Mouse (Mus musculus): ENCODE measurements at regions not wholly inside any gene's neighbourhood (a gene's known extent, or its start where the extent isn't known, plus 50 kb on each side); places are given as distances from the start of the nearest gene placed in this dataset.

- intact Hi-C loops (cut with DNase I), result no loop called here
- peak in 1 of 2 experiments; percentile 17 for DNase-seq (ENCODE audit: extremely low spot score in 1 of 2, low spot score in 2 of 2)
These were observed 411.0 kb downstream of the Ofcc1 start for GRCm38 (mm10) chr13:39950203-39950602.

GRCm38 (mm10) chr13:39935216-39935615, 426.0 kb downstream of the Ofcc1 start:
- DNase-seq (ENCODE audit: extremely low spot score in 1 of 2, low spot score in 2 of 2), result no peak
- intact Hi-C loops (cut with DNase I), result no loop called here

GRCm38 (mm10) chr13:39931487-39931886, 429.8 kb downstream of the Ofcc1 start:
- DNase-seq (ENCODE audit: extremely low spot score in 1 of 2, low spot score in 2 of 2), result no peak
- intact Hi-C loops (cut with DNase I), result no loop called here

- DNase-seq (ENCODE audit: extremely low spot score in 1 of 2, low spot score in 2 of 2), result no peak
- intact Hi-C loops (cut with DNase I), result no loop called here
These were observed 432.7 kb downstream of the Ofcc1 start for GRCm38 (mm10) chr13:39928573-39928972.

- no peak for DNase-seq (ENCODE audit: extremely low spot score in 1 of 2, low spot score in 2 of 2)
- intact Hi-C loops (cut with DNase I), result no loop called here
These were observed 436.9 kb downstream of the Ofcc1 start for GRCm38 (mm10) chr13:39924366-39924765.

- intact Hi-C loops (cut with DNase I), result no loop called here
These were observed 438.1 kb downstream of the Ofcc1 start for GRCm38 (mm10) chr13:39923113-39923512.

GRCm38 (mm10) chr13:39907720-39908119, 453.5 kb downstream of the Ofcc1 start:
- no peak for DNase-seq (ENCODE audit: extremely low spot score in 1 of 2, low spot score in 2 of 2)
- intact Hi-C loops (cut with DNase I), result no loop called here

More at GRCm38 (mm10) chr13:39923113-39923512, 438.1 kb downstream of the Ofcc1 start:
- DNase-seq (ENCODE audit: extremely low spot score in 1 of 2, low spot score in 2 of 2), result peak in 1 of 2 experiments; percentile 60

- intact Hi-C loops (cut with DNase I), result no loop called here
- DNase-seq (ENCODE audit: extremely low spot score in 1 of 2, low spot score in 2 of 2), result no peak
These were observed 457.0 kb downstream of the Ofcc1 start for GRCm38 (mm10) chr13:39904264-39904663.

- DNase-seq (ENCODE audit: extremely low spot score in 1 of 2, low spot score in 2 of 2), result no peak
- intact Hi-C loops (cut with DNase I), result no loop called here
These were observed 457.9 kb downstream of the Ofcc1 start for GRCm38 (mm10) chr13:39903319-39903718.

GRCm38 (mm10) chr13:39899332-39899731, 461.9 kb downstream of the Ofcc1 start:
- intact Hi-C loops (cut with DNase I), result no loop called here

GRCm38 (mm10) chr13:39898412-39898979, 462.8 kb downstream of the Ofcc1 start:
- no peak for DNase-seq (ENCODE audit: extremely low spot score in 1 of 2, low spot score in 2 of 2)
- intact Hi-C loops (cut with DNase I), result no loop called here

More at GRCm38 (mm10) chr13:39899332-39899731, 461.9 kb downstream of the Ofcc1 start:
- DNase-seq (ENCODE audit: extremely low spot score in 1 of 2, low spot score in 2 of 2), result no peak

GRCm38 (mm10) chr13:39894159-39894558, 467.1 kb downstream of the Ofcc1 start:
- intact Hi-C loops (cut with DNase I), result no loop called here
- DNase-seq (ENCODE audit: extremely low spot score in 1 of 2, low spot score in 2 of 2), result no peak

- no peak for DNase-seq (ENCODE audit: extremely low spot score in 1 of 2, low spot score in 2 of 2)
- intact Hi-C loops (cut with DNase I), result no loop called here
These were observed 480.2 kb downstream of the Ofcc1 start for GRCm38 (mm10) chr13:39881066-39881465.

- no peak for DNase-seq (ENCODE audit: extremely low spot score in 1 of 2, low spot score in 2 of 2)
- intact Hi-C loops (cut with DNase I), result no loop called here
These were observed 481.1 kb downstream of the Ofcc1 start for GRCm38 (mm10) chr13:39880136-39880535.

GRCm38 (mm10) chr13:39877361-39878141, 483.7 kb downstream of the Ofcc1 start:
- intact Hi-C loops (cut with DNase I), result no loop called here
- no peak for DNase-seq (ENCODE audit: extremely low spot score in 1 of 2, low spot score in 2 of 2)

GRCm38 (mm10) chr13:39852257-39852800, 508.9 kb downstream of the Ofcc1 start:
- no peak for DNase-seq (ENCODE audit: extremely low spot score in 1 of 2, low spot score in 2 of 2)
- intact Hi-C loops (cut with DNase I), result no loop called here

GRCm38 (mm10) chr13:39849391-39849790, 511.9 kb downstream of the Ofcc1 start:
- intact Hi-C loops (cut with DNase I), result no loop called here
- no peak for DNase-seq (ENCODE audit: extremely low spot score in 1 of 2, low spot score in 2 of 2)

GRCm38 (mm10) chr13:39836053-39836584, 525.1 kb downstream of the Ofcc1 start:
- intact Hi-C loops (cut with DNase I), result no loop called here
- no peak for DNase-seq (ENCODE audit: extremely low spot score in 1 of 2, low spot score in 2 of 2)

- intact Hi-C loops (cut with DNase I), result no loop called here
- DNase-seq (ENCODE audit: extremely low spot score in 1 of 2, low spot score in 2 of 2), result no peak
These were observed 525.9 kb downstream of the Ofcc1 start for GRCm38 (mm10) chr13:39835302-39835701.

Data from left cerebral cortex, postnatal 10 days (tissue).